Mouse (Mus musculus): ENCODE results near the gene Gemin5.
"Not testable (repeated sequence)": the region's sequence is repeated elsewhere in the genome, so short reads cannot be mapped to it uniquely, and the experiment has no call there.

DNA sequence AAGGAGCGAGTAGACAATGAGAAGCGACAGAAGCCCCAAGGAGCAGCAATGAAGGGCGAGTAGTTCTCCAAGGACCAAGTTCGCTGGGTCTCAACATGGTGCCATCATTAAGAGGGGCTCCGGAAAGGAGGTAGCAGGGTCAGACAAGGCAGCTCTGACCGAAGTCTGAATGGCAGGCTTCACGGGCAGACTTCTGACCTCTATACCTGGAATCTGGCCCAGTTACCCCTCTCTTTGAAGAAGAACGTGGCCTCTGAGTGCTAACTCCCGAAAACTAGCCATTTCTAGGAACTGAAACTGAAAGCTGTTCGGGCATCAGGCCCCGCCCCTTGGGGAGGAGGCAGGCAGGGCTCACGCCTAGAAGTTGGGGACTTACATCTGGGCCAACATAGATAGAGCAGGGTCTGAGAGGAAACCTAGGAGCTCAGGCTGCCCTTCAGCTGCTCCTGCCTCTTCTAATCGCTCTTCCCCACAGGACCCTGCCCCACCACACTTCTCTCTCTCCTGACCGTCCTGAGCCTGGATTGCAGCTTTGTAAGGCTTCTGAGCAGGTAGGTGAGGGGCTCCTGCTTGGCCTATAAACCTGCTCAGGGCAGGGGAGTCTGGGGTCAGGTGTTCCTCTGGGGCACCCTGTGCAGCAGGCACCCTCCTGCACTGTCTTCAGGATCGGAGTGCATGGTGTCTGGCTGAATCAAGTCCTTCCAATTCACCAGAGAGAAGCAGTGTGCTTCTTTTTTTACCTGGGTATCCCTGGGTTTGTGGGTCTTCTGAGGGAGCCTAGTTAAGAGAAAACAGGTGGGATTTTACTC, 31.1 kb upstream of the Gemin5 start, which contains the start of the genes Igtp and Irgm2:
- not testable (repeated sequence) for TF ChIP-seq CTCF (IDR thresholded peaks at IDR 0.05)
- peak; percentile 81 for TF ChIP-seq POLR2A (IDR thresholded peaks at IDR 0.05; ENCODE audit: insufficient read depth, low read depth, low read length)
